Mouse (Mus musculus) liver, embryonic 14.5 days (tissue): ENCODE measurements around the gene Supt3. TPM values are rescaled to one million over a fixed set of nuclear protein-coding genes. Genes with fewer than 3 reads are reported as not detected.

Experiments
- ATAC-seq: fragments of 200-750 bp; cut with Nextera tagmentation; 2 replicates; pipeline ENCODE4 v1.8.0; 2017; ENCODE audit warnings: moderate number of reproducible peaks, mild to moderate bottlenecking, moderate library complexity; ENCODE audit not compliant: insufficient read depth
- DNase-seq, 3 experiments: peaks; one replicate each; pipeline ENCODE4 v3.0.0-alpha.2; 2012 to 2013; ENCODE audit warnings: low read depth in 3 of 3, low spot score in 3 of 3
- H3K27ac ChIP-seq: fragments of 300-500 bp; sonication (generic); 2 replicates; pipeline ENCODE4 v1.5.1; 2014; ENCODE audit warnings: moderate library complexity, mild to moderate bottlenecking, control low read depth, inconsistent platforms
- H3K27me3 ChIP-seq: fragments of 300-500 bp; sonication (generic); 2 replicates; pipeline ENCODE4 v1.6.1; 2014; ENCODE audit warnings: mild to moderate bottlenecking, low read length, moderate library complexity; ENCODE audit not compliant: control insufficient read depth, insufficient read depth
- H3K36me3 ChIP-seq: fragments of 300-500 bp; sonication (generic); replicated peaks from 2 replicates; pipeline ENCODE4 v1.6.1; 2014; ENCODE audit warnings: low read depth; ENCODE audit not compliant: control insufficient read depth, insufficient read depth
- H3K4me1 ChIP-seq, 2 experiments: fragments of 200-500 bp in 1 of 2; fragments of 300-500 bp in 1 of 2; sonication (generic) in 1 of 2; replicated peaks; 2 replicates each; pipeline ENCODE4 v1.6.1; 2012 to 2014; ENCODE audit warnings: antibody characterized with exemption in 1 of 2, inconsistent platforms in 1 of 2, low read length in 1 of 2; ENCODE audit not compliant: control insufficient read depth in 2 of 2, insufficient read depth in 2 of 2
- H3K4me2 ChIP-seq: fragments of 300-500 bp; sonication (generic); 2 replicates; pipeline ENCODE4 v1.6.1; 2014; ENCODE audit warnings: low read depth, mild to moderate bottlenecking, control low read depth, moderate library complexity
- H3K4me3 ChIP-seq, 2 experiments: fragments of 200-500 bp in 1 of 2; fragments of 300-500 bp in 1 of 2; sonication (generic) in 1 of 2; 2 replicates each; pipeline ENCODE4 v1.5.1; 2012 to 2014; ENCODE audit warnings: low read depth in 2 of 2, low read length in 2 of 2, mild to moderate bottlenecking in 2 of 2, control low read depth in 1 of 2, inconsistent platforms in 1 of 2, moderate library complexity in 1 of 2; ENCODE audit not compliant: insufficient read depth in 1 of 2
- H3K9ac ChIP-seq: fragments of 300-500 bp; sonication (generic); replicated peaks from 2 replicates; pipeline ENCODE4 v1.6.1; 2014; ENCODE audit warnings: mild to moderate bottlenecking, control low read depth, moderate library complexity
- H3K9me3 ChIP-seq: fragments of 300-500 bp; sonication (generic); 2 replicates; pipeline ENCODE4 v1.6.1; 2016; ENCODE audit warnings: low read length, mixed read lengths; ENCODE audit not compliant: control insufficient read depth
- CTCF ChIP-seq: IDR thresholded peaks from 2 replicates; pipeline ENCODE4 v1.5.1; 2016; ENCODE audit warnings: antibody characterized with exemption, low read depth, control low read depth
- EP300 ChIP-seq: IDR thresholded peaks from 2 replicates; pipeline ENCODE4 v1.6.1; 2016; ENCODE audit warnings: antibody characterized with exemption, low read depth
- WGBS: fragments of 180-500 bp; shearing (Covaris S2); extraction: QIAGEN DNeasy Blood & Tissue Kit; methylation state at CpG from one replicate; pipeline ENCODE4 v1.1.7; 2014; ENCODE audit not compliant: insufficient replicate concordance; 5-methylcytosine and 5-hydroxymethylcytosine counted together
- polyA plus RNA-seq, 2 experiments: library from polyadenylated mRNA; depleted of rRNA in 1 of 2; stranded (reverse) in 1 of 2; unstranded in 1 of 2; fragments of >200 nt; fragmentation: Nextera tagmentation in 1 of 2; extraction: Ambion mirVana in 1 of 2; gene quantifications; 2 replicates each; pipeline versions ENCODE4 v1.2.1 to v1.2.3; 2012 to 2014

Supt3 gene
- polyA plus RNA-seq, 2 experiments: 2.7 to 5.3 TPM

GRCm38 (mm10) chr17:45144656-45145055 lies 367.7 kb downstream of the Supt3 start:
- WGBS: 79% methylated on average over 14 of the region's 14 CpGs
- no peaks in the 10 kb centered on the region for H3K27me3 ChIP-seq
- no peak overlapping the region for H3K9ac ChIP-seq
- H3K4me3 ChIP-seq: no peak overlapping the region
- H3K36me3 ChIP-seq: no peaks in the 10 kb centered on the region
- no peaks in the 10 kb centered on the region for H3K4me1 ChIP-seq
- DNase-seq: no peak
- no peak overlapping the region for H3K4me2 ChIP-seq
- ATAC-seq: no peak
- no peak overlapping the region for H3K27ac ChIP-seq
- no peaks in the 10 kb centered on the region for H3K9me3 ChIP-seq
- TF ChIP-seq EP300: no peak
- no peak for TF ChIP-seq CTCF

GRCm38 (mm10) chr17:45151312-45151929 lies 374.5 kb downstream of the Supt3 start:
- no peaks in the 10 kb centered on the region for H3K36me3 ChIP-seq
- DNase-seq: no peak

GRCm38 (mm10) chr17:45153721-45154120 lies 376.8 kb downstream of the Supt3 start:
- no peak overlapping the region for H3K4me3 ChIP-seq
- H3K27ac ChIP-seq: no peak overlapping the region
- TF ChIP-seq EP300: no peak
- TF ChIP-seq CTCF: no peak
- H3K9ac ChIP-seq: no peak overlapping the region
- DNase-seq: no peak
- 26% methylated on average over 6 of the region's 6 CpGs for WGBS
- no peaks in the 10 kb centered on the region for H3K9me3 ChIP-seq
- no peaks in the 10 kb centered on the region for H3K36me3 ChIP-seq
- H3K4me1 ChIP-seq: no peaks in the 10 kb centered on the region
- H3K4me2 ChIP-seq: no peak overlapping the region
- no peaks in the 10 kb centered on the region for H3K27me3 ChIP-seq
- no peak for ATAC-seq

More at GRCm38 (mm10) chr17:45151312-45151929, 374.5 kb downstream of the Supt3 start:
- Histone ChIP-seq H3K4me2 (no peak overlapping the region), H3K4me1 (no peaks in the 10 kb centered on the region), H3K27ac (no peak overlapping the region), H3K4me3 (no peak overlapping the region), H3K27me3 (no peaks in the 10 kb centered on the region), H3K9me3 (no peaks in the 10 kb centered on the region), H3K9ac (no peak overlapping the region)
- 77% methylated on average over 17 of the region's 17 CpGs for WGBS
- TF ChIP-seq CTCF (no peak), EP300 (no peak)
- no peak for ATAC-seq

DNA sequence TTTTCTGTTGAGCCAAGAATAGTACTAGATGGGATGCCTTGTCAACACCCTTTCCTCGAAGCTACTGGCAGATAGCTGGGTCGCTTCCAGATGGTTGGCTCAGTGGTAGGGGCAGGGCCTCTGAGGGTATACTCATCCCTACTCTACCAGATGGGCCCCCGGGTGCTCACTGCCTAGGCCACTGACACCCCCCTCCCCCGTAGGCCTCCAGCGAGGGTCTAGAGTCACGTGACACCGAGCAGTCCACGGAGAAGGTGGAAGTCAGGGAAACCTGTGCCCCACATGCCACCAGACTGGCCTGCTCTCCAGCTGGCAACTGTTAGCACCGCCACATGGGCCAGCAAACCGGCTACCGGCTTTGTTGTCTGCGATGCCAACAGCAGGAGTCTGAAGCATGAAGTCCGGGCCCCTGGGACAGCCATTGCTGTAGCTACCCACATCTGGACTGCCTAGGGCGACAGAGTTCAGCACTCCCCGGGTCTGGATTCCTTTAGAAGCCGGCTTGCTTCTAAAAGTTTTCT lies 381.3 kb downstream of the Supt3 start:
- TF ChIP-seq EP300 (no peak), CTCF (no peak)
- no peaks in the 10 kb centered on the region for H3K36me3 ChIP-seq
- 59% methylated on average over 16 of the region's 16 CpGs for WGBS
- no peaks in the 10 kb centered on the region for H3K4me1 ChIP-seq
- no peaks in the 10 kb centered on the region for H3K27me3 ChIP-seq
- H3K27ac ChIP-seq: no peak overlapping the region
- no peaks in the 10 kb centered on the region for H3K9me3 ChIP-seq
- no peak overlapping the region for H3K9ac ChIP-seq
- no peak overlapping the region for H3K4me2 ChIP-seq
- DNase-seq (no peak), ATAC-seq (no peak)
- H3K4me3 ChIP-seq: no peak overlapping the region

DNA sequence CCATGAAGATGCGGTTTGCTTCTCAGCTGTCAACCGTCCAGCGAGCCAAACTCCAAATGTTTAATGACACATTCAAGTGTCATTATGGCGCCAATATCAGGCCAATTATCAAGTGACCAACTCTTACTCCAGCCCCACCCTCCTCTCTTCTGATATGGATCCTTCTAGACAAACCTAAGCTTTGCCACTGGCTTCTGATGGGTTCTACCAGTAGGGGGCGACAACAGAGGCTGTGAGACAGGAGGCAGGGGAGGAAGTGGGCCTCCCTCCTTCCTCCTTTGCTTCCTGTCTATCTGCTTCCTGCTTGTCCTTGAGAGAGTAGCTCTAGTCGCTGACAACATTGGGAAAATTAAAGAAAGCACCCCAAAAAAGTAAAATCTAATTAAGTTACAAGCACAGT lies 383.7 kb downstream of the Supt3 start:
- ATAC-seq (no peak), DNase-seq (no peak)
- H3K27me3 ChIP-seq: no peaks in the 10 kb centered on the region
- H3K4me3 ChIP-seq: no peak overlapping the region
- no peak overlapping the region for H3K9ac ChIP-seq
- 61% methylated on average over 6 of the region's 6 CpGs for WGBS
- H3K27ac ChIP-seq: no peak overlapping the region
- H3K9me3 ChIP-seq: no peaks in the 10 kb centered on the region
- no peaks in the 10 kb centered on the region for H3K4me1 ChIP-seq
- H3K4me2 ChIP-seq: no peak overlapping the region
- H3K36me3 ChIP-seq: no peaks in the 10 kb centered on the region
- TF ChIP-seq EP300 (no peak), CTCF (peak; percentile 51)
